9 mouse cellular contexts compared by ENCODE assay signal in the genomic region with DNA sequence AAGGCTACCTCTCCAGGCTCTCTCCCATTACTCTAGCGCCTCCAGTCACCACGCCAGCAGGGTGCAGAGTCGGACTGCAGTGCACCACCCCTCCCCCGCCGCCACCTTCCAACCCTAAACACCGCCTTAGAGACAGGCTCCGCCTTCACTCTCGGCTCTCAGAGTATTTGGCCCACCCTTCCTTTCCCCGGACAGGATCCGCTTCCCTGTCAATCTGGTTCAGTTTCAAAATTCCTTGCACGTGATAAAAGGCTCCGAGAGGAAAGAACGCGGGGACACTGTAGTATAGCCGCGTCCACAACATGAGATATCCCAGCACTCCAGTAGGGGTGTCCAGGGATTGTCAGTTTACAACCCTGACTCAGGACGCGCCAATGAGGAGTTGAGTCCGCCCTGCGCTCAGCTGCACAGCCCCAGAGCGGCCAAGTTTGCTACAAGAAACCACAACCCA. TPM values are rescaled to one million over a fixed set of nuclear protein-coding genes. Genes with fewer than 3 reads are reported as not detected.
DNase-seq lines count a peak whose midpoint lies in the region; ATAC-seq and TF ChIP-seq lines count a peak whose summit lies in the region.
"Had no signal": no experiment of that assay in that cellular context is flagged by ENCODE, and none has a peak within 500 bp of the region (broad histone marks: within the 10 kb centered on the region; RNA-seq: fewer than 3 reads in every experiment).

No protein-coding gene starts in this region.

- H3K9me3 ChIP-seq in ES-Bruce4 (replicated peaks; ENCODE audit: control insufficient read depth, insufficient read depth, low read length, poor library complexity, severe bottlenecking) = no peaks in the 10 kb centered on the region
- no peaks in the 10 kb centered on the region for H3K9me3 ChIP-seq in forebrain, embryonic 16.5 days (ENCODE audit: control insufficient read depth, low read length)
- H3K9me3 ChIP-seq in heart, postnatal 0 days (replicated peaks; ENCODE audit: control insufficient read depth, low read length) = no peaks in the 10 kb centered on the region
- no peaks in the 10 kb centered on the region for H3K9me3 ChIP-seq in liver, embryonic 11.5 days (ENCODE audit: control insufficient read depth, low read length)

- no peaks in the 10 kb centered on the region for H3K36me3 ChIP-seq in ES-Bruce4 (ENCODE audit: control insufficient read depth, insufficient read depth, low read length, poor library complexity, severe bottlenecking)
- no peaks in the 10 kb centered on the region for H3K36me3 ChIP-seq in forebrain, embryonic 16.5 days (ENCODE audit: control insufficient read depth, insufficient read depth)
- H3K36me3 ChIP-seq in heart, postnatal 0 days (replicated peaks; ENCODE audit: control insufficient read depth, insufficient read depth, low read length) = peaks cover 17% of the 10 kb centered on the region
- 0 out of 2 replicates have a peak, but pooled peaks cover 2% of the 10 kb centered on the region for H3K36me3 ChIP-seq in liver, embryonic 11.5 days (ENCODE audit: control insufficient read depth, insufficient read depth, low read length)
- no peaks in the 10 kb centered on the region for H3K36me3 ChIP-seq in myocyte (ENCODE audit: control insufficient read depth, insufficient read depth)
- H3K36me3 ChIP-seq in thymus, adult 2 months (ENCODE audit: control insufficient read depth, insufficient read depth, low read length) = no peaks in the 10 kb centered on the region
- H3K36me3 ChIP-seq: G1E had no signal

- WGBS in cerebellum, adult 2 months = under 1% methylated on average over 21 of the region's 21 CpGs
- WGBS in forebrain, embryonic 16.5 days = under 1% methylated on average over 21 of the region's 21 CpGs
- WGBS in heart, postnatal 0 days = under 1% methylated on average over 21 of the region's 21 CpGs
- under 1% methylated on average over 21 of the region's 21 CpGs for WGBS in liver, embryonic 11.5 days
- under 1% methylated on average over 21 of the region's 21 CpGs for WGBS in thymus, adult 2 months

- H3K4me3 ChIP-seq in ES-Bruce4 (ENCODE audit: low read depth, low read length) (peak overlapping the region; percentile 63), myocyte (peak overlapping the region; percentile 16)
- peak overlapping the region; percentile 41 for H3K4me3 ChIP-seq in cerebellum, adult 2 months (replicated peaks; ENCODE audit: insufficient read depth, low read depth, low read length)
- peak overlapping the region; percentile 50 for H3K4me3 ChIP-seq in forebrain, embryonic 16.5 days (replicated peaks; ENCODE audit: low read length)
- H3K4me3 ChIP-seq in heart, postnatal 0 days (ENCODE audit: low read depth, low read length) = peak overlapping the region; percentile 87
- H3K4me3 ChIP-seq in liver, embryonic 11.5 days (ENCODE audit: low read depth, low read length) = peak overlapping the region; percentile 57
- no peak overlapping the region for H3K4me3 ChIP-seq in thymus, adult 2 months (ENCODE audit: control insufficient read depth, insufficient read depth, low read length)

- TF ChIP-seq EP300 in ES-Bruce4 (IDR thresholded peaks at IDR 0.05; ENCODE audit: insufficient read depth, low read depth, low read length) = 0 out of 2 replicates have a peak, but pooled peaks have one; percentile 50
- peak; percentile 89 for TF ChIP-seq EP300 in heart, postnatal 0 days (IDR thresholded peaks at IDR 0.05; ENCODE audit: low read depth)

- TF ChIP-seq POLR2A in ES-Bruce4 (IDR thresholded peaks at IDR 0.05; ENCODE audit: insufficient read depth, low read length) (no peak), myocyte (IDR thresholded peaks at IDR 0.05; ENCODE audit: insufficient read length, low read depth) (no peak)
- TF ChIP-seq POLR2A in cerebellum, adult 2 months (IDR thresholded peaks at IDR 0.05; ENCODE audit: borderline replicate concordance, insufficient read depth, low read length) = no peak
- TF ChIP-seq POLR2A in thymus, adult 2 months (IDR thresholded peaks at IDR 0.05; ENCODE audit: control insufficient read depth, extremely low read depth, insufficient read depth, low read length, poor library complexity) = no peak

- ATAC-seq in forebrain, embryonic 16.5 days = peak; percentile 77
- peak; percentile 89 for ATAC-seq in heart, postnatal 0 days (ENCODE audit: insufficient read depth, low read depth)
- peak; percentile 67 for ATAC-seq in liver, embryonic 11.5 days (replicated peaks; ENCODE audit: low FRiP score)

- H3K27ac ChIP-seq in ES-Bruce4 (ENCODE audit: insufficient read depth, low read length) = no peak overlapping the region
- H3K27ac ChIP-seq in cerebellum, adult 2 months (ENCODE audit: insufficient read depth, low read length) = no peak overlapping the region
- H3K27ac ChIP-seq in forebrain, embryonic 16.5 days (ENCODE audit: low read length) = no peak overlapping the region
- peak overlapping the region; percentile 96 for H3K27ac ChIP-seq in heart, postnatal 0 days (ENCODE audit: low read depth)
- H3K27ac ChIP-seq in liver, embryonic 11.5 days (ENCODE audit: low read depth, low read length) = no peak overlapping the region; the same call in 1 of the 2 replicates
- H3K27ac ChIP-seq in thymus, adult 2 months (ENCODE audit: control insufficient read depth, insufficient read depth, low read length) = no peak overlapping the region

- no peaks in the 10 kb centered on the region for H3K79me2 ChIP-seq in myocyte (ENCODE audit: control insufficient read depth, insufficient read depth)

- H3K4me1 ChIP-seq in ES-Bruce4 (ENCODE audit: control insufficient read depth, insufficient read depth, low read length) = no peaks in the 10 kb centered on the region
- H3K4me1 ChIP-seq in cerebellum, adult 2 months (ENCODE audit: control insufficient read depth, insufficient read depth, low read length) = no peaks in the 10 kb centered on the region
- peaks cover 36% of the 10 kb centered on the region for H3K4me1 ChIP-seq in forebrain, embryonic 16.5 days (replicated peaks; ENCODE audit: control insufficient read depth, insufficient read depth, low read length)
- H3K4me1 ChIP-seq in heart, postnatal 0 days (ENCODE audit: control insufficient read depth, insufficient read depth) = peaks cover 7% of the 10 kb centered on the region; the same call in 1 of the 2 replicates
- 0 out of 2 replicates have a peak, but pooled peaks cover 4% of the 10 kb centered on the region for H3K4me1 ChIP-seq in liver, embryonic 11.5 days (replicated peaks; ENCODE audit: control insufficient read depth, insufficient read depth, low read length)
- no peaks in the 10 kb centered on the region for H3K4me1 ChIP-seq in thymus, adult 2 months (replicated peaks; ENCODE audit: control insufficient read depth, insufficient read depth, low read length)

- peak overlapping the region; percentile 64; the same call in 1 of the 2 replicates for H3K9ac ChIP-seq in ES-Bruce4 (ENCODE audit: low read depth, poor library complexity, severe bottlenecking)
- H3K9ac ChIP-seq in forebrain, embryonic 16.5 days (replicated peaks; ENCODE audit: low read depth, low read length) = no peak overlapping the region
- H3K9ac ChIP-seq in heart, postnatal 0 days (replicated peaks; ENCODE audit: low read depth, low read length) = peak overlapping the region; percentile 86
- peak overlapping the region; percentile 44; the same call in 1 of the 2 replicates for H3K9ac ChIP-seq in liver, embryonic 11.5 days (ENCODE audit: low read depth, low read length)

- peak; percentile 48 for TF ChIP-seq CTCF in ES-Bruce4 (IDR thresholded peaks at IDR 0.05; ENCODE audit: low read depth, low read length)
- no peak for TF ChIP-seq CTCF in cerebellum, adult 2 months (IDR thresholded peaks at IDR 0.05; ENCODE audit: borderline replicate concordance, insufficient read depth, low read depth, low read length)
- peak; percentile 62 for TF ChIP-seq CTCF in heart, postnatal 0 days (IDR thresholded peaks at IDR 0.05; ENCODE audit: low read depth)
- TF ChIP-seq CTCF in thymus, adult 2 months (IDR thresholded peaks at IDR 0.05; ENCODE audit: borderline replicate concordance, control insufficient read depth, extremely low read depth, insufficient read depth, low read length, poor library complexity) = no peak

- no peak overlapping the region for H3ac ChIP-seq in myocyte (ENCODE audit: control insufficient read depth, insufficient read length)

- H3K27me3 ChIP-seq in ES-Bruce4 (ENCODE audit: control insufficient read depth, insufficient read depth, low read length, poor library complexity, severe bottlenecking) = no peaks in the 10 kb centered on the region
- no peaks in the 10 kb centered on the region; the same call in 1 of the 2 replicates for H3K27me3 ChIP-seq in cerebellum, adult 2 months (ENCODE audit: control insufficient read depth, insufficient read depth, low read length)
- H3K27me3 ChIP-seq in forebrain, embryonic 16.5 days (replicated peaks; ENCODE audit: control insufficient read depth, insufficient read depth, low read length) = peaks cover 28% of the 10 kb centered on the region
- no peaks in the 10 kb centered on the region for H3K27me3 ChIP-seq in heart, postnatal 0 days (ENCODE audit: control insufficient read depth, insufficient read depth, low read length)
- H3K27me3 ChIP-seq in liver, embryonic 11.5 days (replicated peaks; ENCODE audit: control insufficient read depth, insufficient read depth, low read length) = peaks cover 56% of the 10 kb centered on the region
- H3K27me3 ChIP-seq in myocyte (ENCODE audit: control insufficient read depth, insufficient read depth, insufficient read length) = peaks cover 10% of the 10 kb centered on the region
- H3K27me3 ChIP-seq in thymus, adult 2 months (ENCODE audit: control insufficient read depth, insufficient read depth, low read length) = no peaks in the 10 kb centered on the region; the same call in 1 of the 2 replicates

- peak; percentile 23 to 39 for DNase-seq in cerebellum, adult 2 months
- DNase-seq in heart, postnatal 0 days (ENCODE audit: low spot score) = peak; percentile 98
- peak; percentile 97 for DNase-seq in kidney, postnatal 36 days
- DNase-seq in liver, embryonic 11.5 days (ENCODE audit: low spot score) = peak; percentile 62
- DNase-seq in thymus, adult 2 months = peak; percentile 41

- H3K4me2 ChIP-seq in forebrain, embryonic 16.5 days (ENCODE audit: low read length) = peak overlapping the region; percentile 98
- H3K4me2 ChIP-seq in heart, postnatal 0 days (ENCODE audit: low read depth, low read length) = peak overlapping the region; percentile 95
- peak overlapping the region; percentile 75 for H3K4me2 ChIP-seq in liver, embryonic 11.5 days
- H3K4me2 ChIP-seq in myocyte (ENCODE audit: low read depth) = peak overlapping the region; percentile 66

RNA-seq across cellular contexts. Expression of a gene that starts 2.0 kb away (rescaled TPM):
- polyA plus RNA-seq in ES-Bruce4 (2011; ENCODE audit: insufficient read depth, insufficient read length, low read depth, missing spikeins) = 8.9 and 9.2 TPM in 2 replicates
- 1.7 and 2.0 TPM in 2 replicates for polyA plus RNA-seq in cerebellum, adult 2 months (2012; rRNA removed)
- 1.1 and 1.3 TPM in 2 replicates for polyA plus RNA-seq in forebrain, embryonic 16.5 days (2015; fragmentation: Nextera tagmentation; extraction: Ambion mirVana)
- total RNA-seq in heart, postnatal 0 days (2014; rRNA removed; ENCODE audit: low replicate concordance) = 27.8 and 35.5 TPM in 2 replicates
- 3.9 TPM in 2 replicates for polyA plus RNA-seq in heart, postnatal 0 days (2015; fragmentation: Nextera tagmentation; extraction: Ambion mirVana)
- 4.0 and 5.7 TPM in 2 replicates for polyA plus RNA-seq in liver, embryonic 11.5 days (2014; fragmentation: Nextera tagmentation; extraction: Ambion mirVana)
- polyA plus RNA-seq in myocyte (2012; fragmentation: generic; extraction: Trizol) = 0.04 TPM
- polyA plus RNA-seq in thymus, adult 2 months (2012; rRNA removed) = 4.5 and 4.7 TPM in 2 replicates
- polyA plus RNA-seq: G1E had no signal

Comparison
In these comparisons a context has a peak if more than half of its experiments do, and no peak if none do; other contexts are left out.
1. CTCF ChIP-seq: peak in ES-Bruce4 (single experiment) and heart, postnatal 0 days (single experiment); none in cerebellum, adult 2 months (single experiment) and thymus, adult 2 months (single experiment).
2. DNase-seq: peak in every context shown above with its lines; median percentile 98 in heart, postnatal 0 days; 97 in kidney, postnatal 36 days; 62 in liver, embryonic 11.5 days; 41 in thymus, adult 2 months; 31 in cerebellum, adult 2 months.
3. Peak in every context shown above with its lines, with median percentiles within 50 percentile points of each other: ATAC-seq and H3K4me2 ChIP-seq.